Mouse (Mus musculus): ENCODE results near the gene Fads6.

DNA sequence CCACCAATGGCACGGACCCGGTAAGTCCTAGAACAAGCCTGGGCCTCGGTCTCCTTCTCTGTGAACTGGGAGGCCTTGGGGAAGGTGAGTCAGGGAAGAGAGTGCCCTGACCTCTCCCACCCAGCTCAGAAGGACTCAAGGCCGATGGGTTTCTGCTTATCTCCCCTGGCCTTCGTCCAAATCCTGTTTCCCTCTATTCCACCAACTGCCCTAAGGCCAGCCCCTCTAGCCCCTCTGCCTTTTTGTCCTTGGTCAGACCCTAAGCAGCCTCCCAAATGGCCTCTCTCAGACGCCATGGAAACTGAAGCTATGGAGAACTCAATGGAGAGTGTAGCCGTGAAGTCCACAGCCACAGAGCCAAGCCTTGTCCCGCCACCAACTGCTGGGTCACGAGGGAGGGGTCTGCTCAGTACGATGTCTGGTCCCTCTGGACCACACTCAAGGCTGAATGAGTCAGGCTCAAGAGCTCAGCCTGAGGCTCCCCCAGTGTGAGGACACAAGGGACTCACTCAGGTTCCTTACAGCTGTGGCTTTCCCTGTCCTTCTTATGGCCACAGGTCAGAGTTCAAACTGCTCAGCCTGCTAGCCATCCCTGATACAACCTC lies 24.5 kb downstream of the Fads6 start:
- TF ChIP-seq GATA1 (IDR thresholded peaks at IDR 0.05; ENCODE audit: borderline replicate concordance, low read length) (no peak), FLI1 (IDR thresholded peaks at IDR 0.05; ENCODE audit: low read length) (no peak)

Measured in megakaryocyte, embryonic 14.5 days (primary cell).